Mouse (Mus musculus) monocyte, adult 2 months (primary cell): ENCODE results near the gene Cdc26.

Experiments
- DNase-seq, 2 experiments: peaks; one replicate each; pipeline ENCODE4 v3.0.0; 2022; ENCODE audit warnings: low spot score in 2 of 2, low read depth in 1 of 2

Cdc26 gene

DNA sequence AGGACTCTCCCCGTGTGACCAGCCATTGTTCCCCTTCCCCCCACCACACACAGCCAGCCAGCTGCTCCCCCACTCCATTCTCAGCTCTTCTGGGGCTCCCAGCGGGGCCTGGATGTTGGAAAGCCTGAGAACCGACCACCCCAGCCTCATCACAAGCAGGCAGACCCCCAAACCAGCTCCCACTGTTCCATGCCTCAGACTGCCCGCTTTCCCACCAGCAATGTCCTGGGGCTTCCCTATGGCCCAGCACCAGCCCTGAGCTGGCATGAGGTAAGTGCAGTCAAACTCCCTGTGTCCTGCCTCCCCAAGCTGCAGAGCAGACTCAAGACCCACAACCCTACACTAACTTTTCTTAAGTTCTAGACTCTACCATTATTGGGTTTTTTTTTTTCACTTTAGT is 2.3 kb downstream of the Cdc26 start:
- DNase-seq: no peak

DNA sequence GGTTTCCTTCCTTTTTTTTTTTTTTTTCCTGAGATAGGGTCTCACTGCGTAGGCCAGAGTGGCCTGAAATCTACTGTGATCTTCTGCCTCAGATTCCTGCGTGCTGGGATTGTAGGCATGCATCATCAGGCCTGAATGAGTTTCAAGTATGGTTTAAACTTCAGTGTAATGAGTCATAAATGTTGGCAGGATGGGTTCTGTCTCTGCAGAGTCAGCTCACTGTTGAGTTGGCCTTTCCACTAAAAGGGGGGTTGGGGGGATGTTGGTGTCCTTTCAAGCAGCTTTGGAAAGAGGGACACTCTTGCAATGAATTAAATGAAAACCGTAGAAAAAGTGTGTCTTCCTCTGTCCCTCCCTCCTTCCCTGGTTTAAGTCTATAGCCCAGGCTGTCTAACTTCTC is 9.5 kb downstream of the Cdc26 start:
- no peak for DNase-seq

DNA sequence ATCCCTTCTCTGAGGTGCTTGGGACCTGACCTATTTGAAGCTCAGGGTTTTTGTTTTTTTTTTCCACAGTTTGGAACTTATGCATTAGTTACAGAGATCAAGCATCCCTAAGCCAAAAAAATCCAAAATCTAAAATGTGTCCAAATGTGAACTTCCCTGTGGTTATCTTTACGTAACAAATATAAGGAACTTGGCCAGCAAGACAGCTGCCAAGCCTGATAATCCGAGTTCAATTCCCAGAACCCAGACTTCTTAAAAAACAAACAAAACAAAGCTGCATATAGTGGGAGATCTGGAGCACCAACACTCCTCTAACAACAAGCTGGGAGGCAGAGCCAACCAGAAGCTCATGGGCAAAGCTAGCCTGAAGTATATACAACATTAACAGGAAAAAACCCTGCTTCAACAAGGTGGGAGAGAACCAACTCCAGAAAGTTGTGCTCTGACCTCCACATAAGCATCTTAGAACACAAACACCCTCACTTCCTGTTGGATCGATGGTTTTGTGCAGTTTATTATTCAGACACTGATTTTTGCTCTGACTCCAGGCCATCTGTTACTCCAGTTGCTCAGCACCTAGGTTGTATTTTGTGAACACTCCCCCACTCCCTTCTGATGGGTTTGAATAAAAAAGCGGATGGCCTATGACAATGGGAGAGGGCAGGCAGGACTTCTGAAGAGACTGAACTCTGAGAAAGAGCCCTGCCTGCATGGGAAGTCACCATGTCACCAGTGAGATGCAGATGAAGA is 10.7 kb downstream of the Cdc26 start:
- no peak for DNase-seq

DNA sequence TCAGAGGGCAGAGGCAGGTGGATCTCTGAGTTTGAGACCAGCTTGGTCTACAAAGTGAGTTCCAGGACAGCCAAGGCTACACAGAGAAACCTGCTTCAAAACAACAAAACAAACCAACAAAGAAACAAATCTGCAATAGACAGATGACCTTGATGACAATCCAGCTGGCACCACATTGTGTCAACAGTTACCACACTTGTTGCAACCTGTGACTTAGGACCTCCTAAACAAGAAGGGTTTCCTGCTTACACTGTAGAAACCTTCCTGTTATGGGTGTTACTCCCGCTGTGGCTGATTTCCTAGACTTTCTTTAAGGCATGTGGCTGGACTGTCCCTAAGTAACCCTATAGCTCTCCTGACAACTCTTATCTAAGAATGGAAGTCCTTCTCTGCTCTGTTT is 12.6 kb downstream of the Cdc26 start:
- DNase-seq: no peak

DNA sequence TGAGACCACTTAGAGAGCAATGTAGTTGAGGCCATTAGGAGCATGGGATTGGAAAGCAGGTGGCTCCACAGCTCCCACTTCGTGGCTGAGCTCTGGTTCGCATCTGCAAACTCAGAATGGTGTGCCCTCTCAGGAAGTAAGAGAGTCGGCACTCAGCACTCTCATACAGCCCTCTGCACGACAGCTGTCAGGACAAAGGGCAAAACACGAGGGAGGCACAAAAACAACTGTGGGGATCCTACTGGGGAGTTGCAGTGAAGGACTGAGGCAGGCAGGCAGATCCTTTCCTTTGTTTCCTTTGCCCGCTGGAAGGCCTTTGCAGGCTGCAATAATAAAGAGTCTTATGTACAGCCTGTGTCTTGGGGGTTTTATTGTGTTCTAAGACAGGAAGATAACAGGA is 15.0 kb downstream of the Cdc26 start:
- no peak for DNase-seq

DNA sequence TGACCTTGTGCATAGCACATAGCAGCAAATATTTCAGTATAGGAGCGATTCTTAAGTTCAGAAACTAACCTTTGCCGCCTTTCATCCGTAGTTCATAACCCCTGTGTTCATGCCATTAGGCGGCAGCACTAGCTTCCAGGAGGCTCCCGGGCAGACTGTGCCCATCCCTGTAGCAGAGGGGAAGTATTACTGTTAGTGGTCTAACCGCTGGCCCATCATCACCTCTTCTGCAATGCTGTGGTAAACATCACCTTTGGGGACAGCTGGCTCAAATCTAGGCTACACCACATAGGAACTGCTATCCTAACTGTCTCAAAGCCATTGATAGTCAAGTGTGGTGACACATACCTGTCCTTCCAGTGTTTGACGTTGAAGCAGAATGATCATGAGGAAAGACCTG is 16.6 kb downstream of the Cdc26 start:
- DNase-seq: no peak

DNA sequence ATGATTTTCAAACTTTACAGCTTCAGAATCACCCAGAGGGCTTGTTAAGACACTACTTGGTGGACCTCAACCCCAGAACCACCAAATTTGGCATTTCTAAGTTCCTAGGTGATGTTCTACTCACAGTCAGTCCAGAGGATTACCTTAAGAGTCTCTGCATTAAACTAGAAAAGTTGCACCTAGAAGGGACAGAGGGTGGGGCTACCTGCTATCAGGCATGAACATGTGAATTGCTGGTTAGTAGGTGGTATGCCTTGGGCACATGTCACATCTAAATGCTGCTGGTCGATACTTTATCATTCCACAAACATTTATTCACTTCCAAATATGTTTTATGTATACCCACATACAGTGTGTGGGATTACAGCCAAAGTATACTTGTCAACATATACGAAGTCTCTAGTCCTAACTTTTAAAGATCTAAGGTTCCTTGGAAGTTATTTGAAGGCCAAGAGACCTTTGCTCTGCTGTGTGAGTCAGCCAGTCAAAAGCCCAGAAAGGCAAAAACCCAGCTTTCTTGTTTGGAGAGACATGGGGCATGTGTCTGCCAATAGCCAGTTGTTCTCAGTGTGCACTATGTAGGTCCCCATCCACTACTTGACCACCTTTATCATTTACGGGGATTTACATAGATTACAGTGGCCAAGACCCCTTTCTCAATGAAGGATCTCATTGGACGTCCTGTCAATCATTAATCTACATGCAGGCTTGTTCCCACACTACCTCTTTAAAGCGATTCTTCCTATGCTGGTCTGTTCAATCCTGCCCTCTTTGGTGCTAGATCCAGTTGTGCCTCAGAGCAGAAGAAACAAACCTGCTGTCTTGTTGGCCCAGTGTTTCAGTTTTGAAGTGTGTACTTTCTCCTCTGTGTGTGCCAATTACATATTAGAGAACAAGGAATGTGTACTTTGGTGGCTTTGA is 18.6 kb downstream of the Cdc26 start:
- no peak for DNase-seq

DNA sequence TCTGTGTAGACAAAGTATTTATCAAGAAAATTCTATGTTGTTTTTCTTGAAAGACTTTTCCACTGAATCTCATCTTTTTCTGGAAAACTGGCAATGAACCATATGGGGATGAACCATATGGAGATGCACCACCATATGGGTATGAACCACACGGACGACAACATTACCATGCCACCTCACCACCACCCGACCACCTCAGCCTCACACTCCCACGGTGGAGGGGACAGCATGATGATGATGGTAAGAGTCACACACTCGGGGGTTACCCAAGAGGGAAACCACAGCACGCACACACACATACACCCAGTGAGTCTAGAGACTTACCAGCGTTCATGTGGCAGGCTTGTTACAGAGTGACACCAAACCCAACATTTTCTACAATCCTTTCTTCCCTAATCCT is 23.0 kb downstream of the Cdc26 start:
- no peak for DNase-seq

DNA sequence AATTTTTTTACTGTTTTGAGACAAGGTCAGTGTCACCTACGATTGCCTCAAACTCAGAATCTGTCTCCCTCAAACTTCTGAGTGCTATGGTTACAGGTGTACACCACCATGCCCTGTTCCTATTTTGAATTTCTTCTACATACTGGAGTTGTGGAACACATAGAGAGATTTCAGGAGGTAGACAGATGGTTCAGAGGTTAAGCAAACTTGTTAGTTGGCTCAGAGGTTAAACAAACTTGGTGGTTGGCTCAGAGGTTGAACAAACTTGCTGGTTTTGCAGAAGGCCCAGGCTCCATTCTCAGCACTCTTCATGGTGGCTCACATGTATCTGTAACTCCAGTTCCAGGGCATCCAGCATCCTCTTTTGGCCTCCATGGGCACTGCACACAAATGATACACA is 24.3 kb downstream of the Cdc26 start:
- DNase-seq: no peak

DNA sequence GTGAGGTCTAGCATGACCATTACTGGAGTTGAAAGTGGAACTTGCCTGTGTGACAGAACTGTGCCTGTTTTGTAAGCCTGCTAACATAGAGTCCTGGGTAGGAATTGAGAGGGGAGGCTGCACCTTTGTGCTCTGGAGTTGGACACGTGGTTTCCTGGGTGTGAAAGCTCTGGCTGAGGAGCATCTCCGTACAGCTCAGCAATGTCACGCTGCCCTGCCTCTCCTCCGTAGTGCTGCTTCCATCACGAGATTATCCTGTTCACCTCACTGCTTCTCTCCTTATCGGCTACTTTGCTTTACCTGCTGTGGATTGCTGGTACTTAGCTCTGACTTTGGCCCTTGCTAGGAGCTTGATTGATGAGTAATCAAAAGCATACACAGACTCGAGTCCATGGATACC is 24.7 kb downstream of the Cdc26 start:
- DNase-seq: no peak

DNA sequence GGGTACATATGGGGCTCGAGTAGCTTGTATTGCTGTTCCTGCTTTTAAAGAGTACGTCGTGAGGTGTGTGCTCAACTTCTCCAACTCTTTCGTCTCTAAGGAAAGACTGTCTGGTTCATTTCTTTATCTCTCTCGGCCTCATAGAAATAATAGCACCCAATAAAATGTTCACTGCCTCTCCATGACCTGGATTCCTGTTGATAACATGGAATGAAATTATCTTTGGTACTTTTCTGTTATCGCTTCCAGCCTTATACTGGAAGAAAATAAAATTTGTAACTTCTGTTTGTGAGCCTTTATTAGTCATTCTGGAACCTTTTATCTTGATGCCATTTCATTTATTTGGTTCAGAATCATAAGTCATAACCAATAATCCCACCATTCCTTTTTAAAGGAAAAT is 25.2 kb downstream of the Cdc26 start:
- no peak for DNase-seq

DNA sequence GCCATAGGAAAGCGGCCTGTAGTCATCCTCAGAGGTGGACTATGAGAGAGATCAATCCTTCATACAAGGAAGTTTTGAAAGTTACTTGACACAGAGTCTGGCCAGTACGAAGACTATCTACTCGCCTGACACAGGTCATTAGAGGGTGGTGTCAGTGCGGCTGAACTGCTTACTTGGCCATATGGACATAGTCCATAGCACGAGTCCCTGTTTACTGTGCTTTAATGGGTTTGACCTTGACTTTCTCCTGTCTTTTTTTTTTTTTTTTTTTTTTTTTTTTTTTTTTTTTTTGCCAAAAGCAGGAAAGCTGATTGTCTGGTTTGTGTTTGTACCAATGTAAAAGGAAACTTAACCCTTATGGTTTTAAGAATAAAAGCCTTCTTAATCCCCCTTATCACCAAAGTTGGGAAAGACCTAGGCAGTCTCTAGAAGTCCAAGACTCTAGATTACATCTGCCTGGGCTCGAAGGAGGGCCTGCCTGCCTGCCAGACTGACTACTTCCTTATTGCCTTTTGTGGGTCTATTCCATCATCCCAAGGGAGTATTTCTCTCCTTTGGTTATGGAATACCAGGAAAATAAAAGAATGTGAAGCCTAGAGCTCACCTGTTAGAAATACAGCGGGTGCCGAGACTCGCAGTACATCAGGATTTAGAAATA is 28.6 kb downstream of the Cdc26 start:
- no peak for DNase-seq

DNA sequence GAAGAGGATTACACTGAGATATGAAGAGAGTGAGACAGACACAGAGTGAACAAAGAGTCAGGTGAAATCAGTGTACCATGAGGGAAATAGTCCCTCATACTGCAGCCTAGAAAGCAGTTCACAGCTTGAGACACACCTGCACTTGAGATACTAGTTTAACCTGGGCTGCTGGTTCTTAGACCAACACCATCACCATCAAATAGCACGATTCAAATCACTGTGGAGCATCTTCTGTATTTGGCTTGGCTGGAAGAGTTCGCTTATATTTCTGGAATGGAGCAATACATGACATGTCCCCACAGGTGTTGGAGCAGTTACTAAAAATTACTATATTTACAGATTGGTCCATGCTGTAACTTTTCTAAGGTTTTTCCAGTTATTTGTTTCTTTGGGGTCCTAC is 32.3 kb downstream of the Cdc26 start:
- no peak for DNase-seq

DNA sequence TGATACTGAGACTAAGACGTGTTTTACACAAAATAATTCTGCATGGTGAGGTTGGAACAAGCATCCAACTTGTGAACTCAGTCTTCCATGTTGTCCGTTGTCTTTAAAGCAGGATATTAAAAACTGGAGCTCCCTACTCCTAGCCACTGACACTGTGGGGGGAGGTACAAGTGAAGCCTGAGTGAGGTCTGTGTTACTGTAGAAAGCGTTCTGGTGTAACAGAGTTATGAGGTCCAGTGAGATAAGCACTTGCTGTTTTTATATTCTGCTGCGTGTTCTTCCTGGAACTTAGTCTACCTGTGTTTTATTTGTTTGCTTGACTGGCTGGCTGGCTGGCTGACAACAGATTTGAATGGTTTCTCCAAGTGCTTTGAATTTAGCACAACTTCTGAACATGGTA is 34.1 kb downstream of the Cdc26 start:
- DNase-seq: no peak

DNA sequence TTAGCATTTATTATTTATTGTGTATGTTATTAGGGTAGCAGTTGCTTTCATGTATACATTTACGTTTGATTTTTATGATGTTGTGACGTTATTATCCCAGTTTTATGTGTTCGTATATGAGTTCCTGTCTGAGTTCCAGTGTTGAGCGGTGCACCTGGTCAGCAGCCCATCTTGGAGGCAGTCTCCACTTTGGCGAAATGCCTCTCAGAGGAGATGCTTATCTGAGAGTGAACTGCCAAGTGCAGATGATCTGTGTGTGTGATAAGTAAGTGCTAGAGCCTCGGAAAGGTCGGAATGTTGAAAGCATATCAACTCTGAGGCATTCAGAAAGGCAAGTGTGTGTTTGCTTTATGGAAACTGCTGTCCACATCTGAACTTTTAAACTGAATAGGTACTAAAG is 34.8 kb downstream of the Cdc26 start:
- no peak for DNase-seq

DNA sequence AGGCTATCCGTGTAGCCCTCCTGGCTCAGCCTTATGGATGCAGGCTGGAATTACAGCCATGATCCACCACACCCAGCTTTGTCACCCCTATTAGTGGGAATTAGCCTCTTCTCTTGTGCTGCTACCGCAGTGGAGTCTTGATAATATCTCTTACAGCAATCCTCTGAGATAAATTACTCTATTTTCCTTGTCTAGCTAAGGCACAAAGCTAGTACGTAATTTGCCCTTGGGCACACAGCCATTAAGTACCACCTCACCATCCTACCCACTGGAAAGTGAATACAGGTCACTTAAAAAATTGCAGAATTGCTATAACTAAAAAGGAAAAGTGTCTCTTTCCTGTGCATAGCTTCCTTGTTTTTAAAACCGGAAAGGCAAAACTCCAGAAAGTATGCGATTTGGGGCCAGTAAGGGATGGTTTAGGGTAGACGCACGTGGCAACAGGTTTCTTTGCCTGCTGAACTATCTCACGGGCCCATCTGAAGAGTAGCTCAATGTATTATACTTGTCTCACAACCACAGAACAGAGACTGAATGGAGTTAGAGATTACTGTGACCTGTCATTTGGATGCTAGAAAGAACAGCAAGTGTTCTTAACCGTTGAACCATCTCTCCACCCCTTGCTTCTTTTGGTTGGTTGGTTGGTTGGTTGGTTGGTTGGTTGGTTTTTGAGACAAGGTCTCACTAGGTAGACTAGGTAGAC is 35.5 kb downstream of the Cdc26 start:
- DNase-seq: no peak

DNA sequence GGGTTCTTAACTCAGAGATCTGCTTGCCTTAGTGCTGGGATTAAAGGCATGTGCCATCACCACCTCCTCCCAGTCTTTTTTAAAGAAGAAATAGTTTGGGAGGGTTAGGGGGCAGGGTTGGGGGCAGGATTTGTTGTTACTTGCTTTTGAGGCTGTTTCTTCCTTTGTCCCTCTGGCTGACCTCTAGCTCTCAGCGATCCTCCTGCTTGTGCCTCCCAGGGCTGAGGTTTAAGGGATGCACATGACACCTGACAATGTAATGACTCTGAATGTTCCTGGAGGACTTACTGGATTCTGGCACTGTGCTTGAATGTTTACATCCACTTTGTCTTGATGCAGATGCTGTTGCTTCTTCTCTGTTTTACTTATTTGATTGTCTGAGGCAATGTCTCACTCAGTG is 36.0 kb downstream of the Cdc26 start:
- no peak for DNase-seq

DNA sequence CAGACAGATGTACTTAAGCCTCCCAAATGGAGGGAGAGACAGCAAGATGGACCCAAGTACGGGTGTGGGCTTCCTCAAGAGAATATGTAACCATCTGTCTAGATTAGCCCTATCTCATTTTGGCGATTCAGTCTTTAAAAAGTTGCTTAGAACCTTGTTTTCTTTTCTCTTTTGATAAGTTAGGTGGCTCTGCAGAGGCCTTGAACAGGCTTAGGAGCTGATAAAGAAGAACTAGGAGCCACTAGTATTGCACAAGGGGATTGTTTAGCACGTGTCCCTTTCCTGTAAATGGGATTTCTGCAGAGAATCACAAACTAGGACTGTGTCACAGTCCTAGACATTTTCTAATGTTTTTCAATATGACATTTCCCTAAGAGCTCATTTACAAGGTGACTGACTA is 39.4 kb downstream of the Cdc26 start:
- no peak for DNase-seq

DNA sequence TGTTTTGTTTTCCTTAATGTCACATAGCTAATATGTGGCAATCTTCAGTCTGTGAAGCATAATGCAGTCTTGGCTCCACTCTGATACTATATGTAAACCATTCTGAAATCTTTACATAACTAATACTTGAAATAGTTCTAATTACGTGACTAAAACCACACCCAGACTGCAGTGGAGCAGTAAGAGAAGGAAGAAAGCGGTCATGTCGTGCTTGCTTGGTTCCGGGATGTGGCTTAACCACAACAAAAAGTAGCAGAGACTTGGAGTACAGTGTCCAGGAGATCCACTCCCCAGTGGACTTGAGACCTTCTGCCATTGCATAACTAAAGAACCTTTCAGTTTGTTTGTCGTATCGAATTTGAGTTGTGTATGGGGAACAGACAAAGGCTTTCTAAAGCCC is 40.9 kb downstream of the Cdc26 start:
- DNase-seq: no peak

DNA sequence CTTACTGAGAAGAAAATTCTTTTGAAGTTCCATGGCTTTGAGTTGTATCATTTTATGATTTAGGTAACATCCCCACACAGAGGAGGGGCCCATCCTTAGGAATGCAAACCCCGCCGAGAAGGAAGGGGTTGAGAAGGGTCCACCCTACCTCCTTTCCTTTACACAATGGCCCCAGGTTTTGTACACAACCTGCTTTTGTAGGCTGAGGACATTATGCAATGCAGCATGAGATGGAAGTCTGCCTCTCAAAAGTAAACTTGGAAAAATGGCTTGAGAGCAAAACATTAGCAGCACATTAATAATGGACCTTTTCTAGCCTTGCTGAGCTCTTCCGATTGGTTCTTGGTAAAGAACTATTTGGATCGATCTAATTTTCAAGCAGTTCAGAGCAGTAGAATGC is 42.2 kb downstream of the Cdc26 start:
- DNase-seq: no peak

DNA sequence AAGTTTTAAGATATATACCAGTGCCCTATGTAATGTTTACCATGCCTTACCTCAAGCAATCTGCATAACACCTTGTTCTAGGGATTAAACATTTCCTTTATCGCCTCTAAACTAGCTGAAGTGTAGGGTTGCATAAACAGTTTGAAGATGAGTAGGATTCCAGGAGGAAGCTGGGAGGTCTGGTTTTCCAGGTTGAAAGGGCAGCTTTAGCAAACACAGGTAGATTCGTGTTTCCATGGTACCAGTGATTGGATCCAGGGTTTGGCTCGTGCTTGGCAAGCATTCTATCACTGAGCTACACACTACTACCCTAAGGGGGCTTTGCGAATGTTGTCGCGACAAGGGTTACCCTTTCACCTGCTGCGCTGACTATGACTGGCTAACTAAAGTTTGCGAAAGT is 44.1 kb downstream of the Cdc26 start:
- no peak for DNase-seq

DNA sequence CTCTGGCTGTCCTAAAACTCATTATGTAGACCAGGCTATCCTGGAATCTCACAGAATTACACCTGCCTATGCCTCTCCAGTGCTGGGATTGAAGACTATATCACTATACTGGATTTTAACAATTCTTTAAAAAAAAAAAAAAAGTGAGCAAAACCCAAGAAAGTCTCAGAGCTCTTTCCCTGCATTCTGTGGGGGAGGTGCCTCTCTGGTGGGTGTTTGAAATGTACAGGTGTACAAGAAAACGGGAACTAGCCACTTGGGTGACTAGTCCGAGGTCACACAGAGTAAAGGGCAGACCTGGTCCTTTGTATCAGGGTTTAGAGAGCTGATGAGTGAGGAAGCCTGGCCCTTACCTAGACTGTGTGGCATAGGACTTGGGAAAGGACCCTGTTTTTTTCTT is 46.0 kb downstream of the Cdc26 start:
- no peak for DNase-seq
